Mouse (Mus musculus) ES-CJ7 (cell line): ENCODE measurements around the gene Taf12.

ENCODE experiments used
- DNase-seq: peaks from one replicate; pipeline ENCODE4 v3.0.0; 2011; ENCODE audit warnings: low read depth, low spot score

The Taf12 gene

GRCm38 (mm10) chr4:132274156-132274862 is at the start of gene Taf12:
Gene Taf12 (plus strand): TSS chr4:132274375.
- DNase-seq = peak; percentile 93

GRCm38 (mm10) chr4:132230422-132230821 is 43.8 kb upstream of the Taf12 start:
- DNase-seq = no peak

DNA sequence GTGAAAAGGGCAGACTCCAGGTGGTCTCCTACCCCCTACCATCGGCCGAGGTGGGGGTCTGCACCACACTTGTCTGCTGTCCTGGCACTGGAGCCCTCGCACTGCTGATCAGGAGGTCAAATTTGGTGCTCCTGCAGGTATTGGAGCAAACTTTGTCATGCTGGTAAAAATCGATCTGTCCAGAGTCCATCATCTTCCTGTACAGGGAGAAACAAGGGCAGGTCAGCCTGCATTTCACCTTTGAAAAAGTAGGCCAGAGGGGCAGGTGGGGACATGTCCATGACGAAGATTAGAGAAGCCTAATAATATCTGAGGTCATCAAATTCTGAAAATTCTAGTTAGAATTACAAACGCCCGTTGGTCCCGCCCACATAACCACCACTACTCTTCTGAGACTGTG is 39.5 kb upstream of the Taf12 start:
- no peak for DNase-seq

DNA sequence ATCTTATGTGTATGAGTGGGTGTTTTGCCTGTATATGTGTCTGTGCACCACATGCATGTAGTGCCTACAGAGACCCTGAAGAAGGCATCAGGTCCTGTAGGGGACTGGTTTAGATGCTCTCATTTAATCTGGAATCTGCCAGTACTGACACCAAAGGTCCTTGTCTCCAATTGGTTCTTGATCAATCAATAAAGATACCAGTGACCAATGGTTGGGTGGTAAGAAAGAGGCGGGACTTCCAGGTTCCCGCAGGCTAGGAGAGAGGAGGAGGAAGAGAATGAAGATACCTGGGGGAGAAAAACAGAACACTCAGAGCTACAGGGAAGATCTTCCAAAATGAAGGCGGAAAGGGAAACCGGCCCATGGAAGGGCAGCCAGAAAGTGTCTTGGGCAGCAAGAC is 35.8 kb upstream of the Taf12 start:
- peak; percentile 39 for DNase-seq

- no peak for DNase-seq
Observed at GRCm38 (mm10) chr4:132240367-132240766, 33.8 kb upstream of the Taf12 start.

DNA sequence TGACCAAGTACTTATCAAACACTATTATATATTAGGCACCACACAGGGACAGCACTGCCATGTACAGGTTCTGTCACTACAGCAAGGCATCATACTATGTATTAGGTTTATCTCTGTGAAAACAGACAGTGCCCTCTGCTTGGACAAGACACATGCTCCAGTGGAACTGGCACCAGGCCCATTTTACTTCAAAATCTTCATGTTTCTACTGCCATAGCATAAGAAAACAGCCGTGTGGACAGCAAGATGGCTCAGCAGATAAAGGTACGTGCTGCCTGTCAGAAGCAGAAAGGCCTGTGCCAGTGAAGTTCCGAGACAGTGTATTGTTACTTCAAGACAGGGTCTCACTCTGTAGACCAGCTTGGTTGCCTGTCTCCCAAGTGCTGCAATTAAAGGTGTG is 33.0 kb upstream of the Taf12 start:
- no peak for DNase-seq

DNA sequence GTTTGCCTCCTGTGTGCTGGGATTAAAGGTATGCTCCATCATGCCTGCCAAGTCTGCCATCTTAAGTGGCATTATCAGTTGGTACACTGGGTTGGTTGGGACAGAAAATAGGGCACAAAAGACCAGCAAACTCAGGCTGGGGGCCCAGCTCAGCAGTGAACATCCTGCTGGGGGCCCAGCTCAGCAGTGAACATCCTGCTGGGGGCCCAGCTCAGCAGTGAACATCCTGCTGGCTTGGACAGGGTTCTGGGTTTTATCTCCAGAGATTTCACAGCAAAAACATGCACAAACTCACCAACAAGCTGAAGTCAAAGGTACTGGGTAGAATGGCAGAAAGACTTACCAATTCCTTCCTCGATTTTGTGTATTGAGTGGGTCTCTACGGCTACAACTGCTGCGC is 28.5 kb upstream of the Taf12 start:
- DNase-seq = no peak

DNA sequence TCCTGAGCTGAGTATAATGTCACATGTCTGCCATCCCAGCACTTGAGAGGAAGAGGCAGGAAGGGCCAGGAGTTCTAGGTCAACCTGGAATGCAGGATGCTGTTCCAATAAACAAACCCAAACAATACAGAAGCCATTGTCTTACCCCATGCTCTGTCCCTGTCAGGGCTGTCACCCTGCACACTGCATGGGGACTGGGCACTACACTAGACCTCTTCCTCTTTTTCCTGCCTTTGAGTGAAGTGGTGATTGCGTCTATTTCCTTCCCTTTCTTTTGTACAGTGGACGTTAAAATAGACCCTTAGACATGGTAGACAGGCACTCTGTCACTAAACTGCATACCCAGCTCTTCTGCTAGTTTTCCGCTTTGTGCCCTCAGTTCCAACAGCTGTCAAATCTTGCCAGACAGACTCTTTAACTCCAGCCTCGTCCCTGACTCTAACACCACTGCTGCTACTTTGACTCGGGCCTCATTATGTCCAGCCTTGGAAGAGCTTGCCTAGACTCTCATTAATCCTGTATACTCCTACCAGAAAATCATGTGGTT is 26.7 kb upstream of the Taf12 start:
- no peak for DNase-seq

GRCm38 (mm10) chr4:132251596-132251995 is 22.6 kb upstream of the Taf12 start:
- DNase-seq = no peak

DNA sequence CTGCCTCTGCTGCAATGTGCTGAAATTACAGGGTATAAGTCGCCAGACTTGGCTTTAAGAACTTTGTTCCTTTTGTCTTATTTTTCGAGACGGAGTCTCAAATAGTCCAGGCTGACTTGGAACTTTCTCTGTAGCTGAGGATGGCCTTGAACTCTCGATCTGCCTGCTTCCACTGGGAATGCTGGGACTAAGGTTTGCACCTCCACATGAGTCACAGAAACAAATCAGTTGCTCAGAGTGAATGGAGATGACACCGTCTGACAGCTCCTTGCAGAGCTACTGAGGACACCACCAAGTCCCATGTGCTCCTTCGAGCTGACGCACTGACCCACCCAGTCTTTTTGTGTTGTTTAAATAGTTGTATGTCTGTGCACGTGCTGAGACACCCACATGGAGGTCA is 21.0 kb upstream of the Taf12 start:
- no peak for DNase-seq

GRCm38 (mm10) chr4:132253622-132254021 is 20.6 kb upstream of the Taf12 start:
- no peak for DNase-seq

GRCm38 (mm10) chr4:132254986-132255385 is 19.2 kb upstream of the Taf12 start:
- no peak for DNase-seq

DNA sequence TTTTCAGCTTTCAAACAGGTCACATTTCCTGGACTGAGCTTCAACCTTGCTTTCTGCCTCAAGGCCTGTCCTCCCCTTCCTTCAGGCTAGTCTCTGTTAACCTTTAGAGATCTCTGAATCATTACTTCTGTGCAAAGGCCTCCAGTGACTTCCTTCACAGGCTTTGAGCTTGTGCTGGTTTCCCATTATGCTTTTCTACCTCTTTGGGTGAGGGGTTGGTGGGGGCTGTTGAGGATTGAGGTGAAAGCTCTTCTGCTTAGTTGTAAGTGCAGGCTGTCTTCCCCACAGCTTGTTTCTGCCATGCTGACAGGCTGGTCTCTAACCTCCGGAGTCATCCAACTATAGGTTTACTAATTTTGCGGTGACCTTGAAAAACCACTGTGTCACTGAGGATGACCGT is 17.8 kb upstream of the Taf12 start:
- no peak for DNase-seq

- DNase-seq = no peak
Observed at GRCm38 (mm10) chr4:132259248-132259647, 14.9 kb upstream of the Taf12 start.

DNA sequence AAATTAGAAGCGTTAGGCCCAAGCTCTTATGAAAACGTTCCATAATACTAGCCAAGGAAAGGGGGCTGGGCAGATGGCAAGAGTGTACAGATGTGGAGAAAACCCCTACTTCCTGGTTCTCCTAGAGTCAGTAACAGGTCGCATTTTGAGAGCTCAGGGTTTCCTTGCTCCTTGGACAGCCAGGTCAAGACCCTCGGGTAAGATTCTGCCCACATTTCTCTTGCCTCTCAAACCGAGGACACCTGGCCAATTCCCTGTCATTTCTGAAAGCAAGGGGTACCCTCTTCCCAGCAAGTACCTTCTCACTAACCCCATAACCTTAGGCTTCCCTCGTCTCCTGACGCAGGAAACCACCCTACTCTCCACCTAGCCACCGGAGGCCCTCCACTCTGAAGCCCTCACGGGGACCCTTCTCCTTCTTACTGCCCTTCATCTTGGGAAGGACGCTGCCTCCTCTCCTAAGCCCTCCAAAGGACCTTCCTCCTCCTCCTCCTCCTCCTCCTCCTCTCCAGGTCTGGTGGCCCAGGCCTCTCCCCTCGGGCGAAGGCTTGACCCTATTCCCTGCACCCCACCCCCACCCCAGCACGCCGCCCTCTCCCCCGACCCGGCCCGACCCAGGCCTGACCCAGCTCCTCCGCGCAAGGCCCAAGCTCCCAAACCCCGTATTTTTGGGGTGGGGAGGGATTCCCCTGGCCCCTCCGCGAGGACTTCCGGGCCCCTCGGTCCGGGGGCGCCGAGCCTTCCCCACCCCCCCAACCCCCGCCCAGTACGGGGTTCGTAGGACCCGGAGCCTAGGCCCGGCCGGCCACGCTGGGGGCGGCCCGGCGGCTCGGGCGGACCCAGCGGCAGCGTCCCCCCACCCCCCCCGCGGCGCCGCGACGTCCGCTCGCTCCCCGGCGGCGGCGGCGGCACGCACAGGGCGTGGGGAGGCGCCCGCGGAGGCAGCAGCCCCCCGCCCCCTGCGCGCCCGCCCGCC is 13.5 kb upstream of the Taf12 start:
- peak; percentile 50 for DNase-seq

- peak; percentile 82 for DNase-seq
Observed at GRCm38 (mm10) chr4:132261514-132262357, 12.4 kb upstream of the Taf12 start, which contains the start of gene Gmeb1. Gene Gmeb1 (minus strand): TSS chr4:132261602.

- DNase-seq = no peak
Observed at GRCm38 (mm10) chr4:132262358-132262616, 11.9 kb upstream of the Taf12 start.

DNA sequence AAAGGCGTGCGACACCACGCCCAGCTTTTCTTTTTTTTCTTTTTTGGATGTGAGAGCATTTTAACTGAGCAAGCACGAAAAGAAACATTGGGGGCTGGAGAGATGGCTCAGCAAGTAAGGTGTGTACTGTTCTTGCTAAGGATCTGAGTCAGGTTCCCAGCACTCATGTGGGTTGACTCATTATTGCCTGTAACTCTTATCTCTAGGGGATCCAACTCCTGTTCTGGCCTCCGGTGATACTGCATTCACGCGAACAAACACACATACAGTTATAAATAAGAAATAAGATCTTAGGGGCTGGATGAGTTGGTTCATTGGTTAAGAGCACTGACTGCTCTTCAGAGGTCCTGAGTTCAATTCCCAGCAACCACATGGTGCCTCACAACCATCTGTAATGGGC is 10.9 kb upstream of the Taf12 start:
- DNase-seq = no peak

DNA sequence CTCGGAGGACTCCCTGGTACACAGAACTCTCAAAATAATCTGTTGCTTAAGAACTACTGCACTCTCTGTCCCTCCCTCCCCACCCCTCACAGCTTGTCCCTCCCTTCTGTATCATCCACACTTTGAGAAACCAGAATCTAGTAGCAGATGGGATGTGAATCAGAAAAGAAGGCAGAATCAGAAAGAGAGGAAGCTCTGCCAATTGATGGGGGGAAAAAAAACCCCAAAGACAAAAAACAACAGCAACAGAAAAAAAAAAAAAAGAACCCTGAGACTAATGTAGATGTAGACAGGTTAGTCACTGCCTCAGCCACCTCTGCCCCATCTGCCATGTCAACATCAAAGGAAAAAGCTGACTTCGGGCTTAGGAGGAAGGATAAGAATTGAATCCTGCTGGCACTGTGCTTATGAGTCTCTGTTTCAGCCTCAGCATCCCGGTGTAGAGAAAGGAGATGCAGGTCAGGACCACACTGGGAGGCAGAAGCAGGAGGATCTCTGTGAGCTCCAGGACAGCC is 7.3 kb upstream of the Taf12 start:
- DNase-seq = no peak

DNA sequence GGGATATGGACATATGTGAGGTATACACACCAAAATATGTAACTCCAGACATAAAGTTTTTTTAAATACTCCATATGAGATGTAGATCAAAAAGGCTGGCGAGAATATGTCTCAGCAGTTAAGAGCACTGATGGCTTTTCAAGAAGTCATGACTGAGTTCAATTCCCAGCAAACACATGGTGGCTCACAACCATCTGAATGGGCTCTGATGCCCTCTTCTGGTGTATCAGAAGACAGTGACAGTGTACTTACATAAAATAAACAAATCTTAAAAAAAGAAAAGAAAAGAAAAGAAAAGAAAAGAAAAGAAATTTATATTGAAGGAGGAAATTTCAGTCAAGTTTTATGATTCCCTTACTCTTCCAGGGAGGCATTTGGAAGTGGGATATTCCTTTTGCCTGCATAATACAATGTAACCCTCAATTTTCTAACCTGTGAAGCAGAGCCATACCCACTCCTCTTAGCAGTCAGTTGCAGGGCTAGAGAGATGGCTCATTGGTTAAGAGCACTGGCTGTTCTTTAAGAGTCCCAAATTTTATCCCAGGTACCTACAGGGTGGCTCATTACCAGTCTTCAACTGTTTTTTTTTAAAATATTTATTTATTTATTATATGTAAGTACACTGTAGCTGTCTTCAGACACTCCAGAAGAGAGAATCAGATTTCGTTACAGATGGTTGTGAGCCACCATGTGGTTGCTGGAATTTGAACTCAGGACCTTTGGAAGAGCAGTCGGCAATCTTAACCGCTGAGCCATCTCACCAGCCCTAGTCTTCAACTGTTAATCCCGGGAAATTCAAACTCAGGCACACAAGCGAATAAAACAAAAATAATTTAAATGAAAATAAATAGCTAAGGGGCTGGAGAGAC is 5.1 kb upstream of the Taf12 start:
- DNase-seq = peak; percentile 62
